Mouse (Mus musculus) kidney, adult 9 months (tissue): Measurements from ENCODE around the gene Tom1l2.

Experiments used
- DNase-seq: peaks from one replicate; pipeline ENCODE4 v3.0.0; 2022

The Tom1l2 gene

DNA sequence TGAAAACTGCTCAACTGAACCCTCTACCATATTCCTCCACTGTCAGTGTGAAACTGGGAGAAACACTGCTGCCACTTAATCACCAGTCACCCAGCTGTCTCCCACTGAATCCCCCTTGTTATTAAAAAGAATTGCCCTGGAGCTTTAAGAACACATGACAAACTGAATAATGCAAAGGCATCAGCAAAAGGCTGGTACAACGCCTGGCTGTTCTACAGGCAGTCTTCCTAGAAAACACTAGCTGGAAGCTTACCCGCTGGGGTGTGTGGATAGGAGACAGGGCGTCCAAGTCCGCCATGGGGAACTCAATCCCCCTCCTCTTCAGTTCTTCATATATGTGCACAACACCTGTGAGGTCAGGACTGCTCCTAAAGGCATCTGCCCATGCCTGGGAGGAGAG is 90.3 kb downstream of the Tom1l2 start:
- no peak for DNase-seq

DNA sequence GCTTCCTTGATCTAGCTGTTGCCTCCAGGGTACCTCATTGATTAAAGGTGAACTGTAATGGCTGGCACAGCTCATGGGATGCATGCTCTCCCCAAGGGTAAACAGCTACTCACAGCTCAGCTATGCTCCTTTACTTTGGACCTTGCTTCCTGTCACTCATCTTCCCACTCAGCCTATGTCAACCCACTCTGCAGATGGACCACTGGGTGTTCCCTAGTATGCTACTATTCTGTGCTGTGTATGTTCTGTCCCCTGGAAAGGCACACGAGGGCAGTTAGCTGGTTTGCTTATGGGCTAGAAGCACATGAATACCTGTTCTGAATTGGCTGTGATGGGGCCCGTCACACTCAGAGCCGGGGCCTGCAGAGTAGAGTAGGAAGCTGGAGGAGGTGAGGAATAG is 92.0 kb downstream of the Tom1l2 start:
- DNase-seq: no peak

- DNase-seq: no peak
These were observed 95.0 kb downstream of the Tom1l2 start for GRCm38 (mm10) chr11:60257696-60258095.

GRCm38 (mm10) chr11:60256713-60257112 is 96.0 kb downstream of the Tom1l2 start:
- no peak for DNase-seq

GRCm38 (mm10) chr11:60256176-60256681 is 96.5 kb downstream of the Tom1l2 start:
- peak; percentile 35 for DNase-seq

- no peak for DNase-seq
These were observed 97.1 kb downstream of the Tom1l2 start for GRCm38 (mm10) chr11:60255639-60256038.

GRCm38 (mm10) chr11:60255181-60255580 is 97.5 kb downstream of the Tom1l2 start:
- DNase-seq: no peak

DNA sequence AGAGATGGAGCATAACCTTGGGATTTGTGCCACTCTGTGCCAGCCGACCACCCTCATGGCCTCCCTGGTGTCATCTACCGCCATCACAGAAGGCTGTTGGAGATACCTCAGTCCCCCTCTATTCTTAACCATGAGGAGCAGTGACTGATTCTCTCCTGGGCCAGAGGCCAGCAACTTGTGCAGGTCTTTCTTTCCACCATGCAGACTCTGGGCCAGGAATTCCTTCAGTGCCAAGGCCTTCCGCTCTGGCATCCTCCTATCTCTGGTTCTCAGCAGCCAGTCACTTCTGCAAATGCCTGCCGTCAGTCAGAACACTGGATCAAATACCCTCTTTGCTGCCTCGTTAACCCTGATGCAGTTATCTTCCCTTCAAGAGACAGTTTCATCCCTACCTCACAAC is 98.4 kb downstream of the Tom1l2 start:
- DNase-seq: no peak

GRCm38 (mm10) chr11:60253546-60253945 is 99.2 kb downstream of the Tom1l2 start:
- no peak for DNase-seq

GRCm38 (mm10) chr11:60250971-60251643 is 101.6 kb downstream of the Tom1l2 start:
- DNase-seq: peak; percentile 69

- no peak for DNase-seq
These were observed 102.8 kb downstream of the Tom1l2 start for GRCm38 (mm10) chr11:60249885-60250284.

DNA sequence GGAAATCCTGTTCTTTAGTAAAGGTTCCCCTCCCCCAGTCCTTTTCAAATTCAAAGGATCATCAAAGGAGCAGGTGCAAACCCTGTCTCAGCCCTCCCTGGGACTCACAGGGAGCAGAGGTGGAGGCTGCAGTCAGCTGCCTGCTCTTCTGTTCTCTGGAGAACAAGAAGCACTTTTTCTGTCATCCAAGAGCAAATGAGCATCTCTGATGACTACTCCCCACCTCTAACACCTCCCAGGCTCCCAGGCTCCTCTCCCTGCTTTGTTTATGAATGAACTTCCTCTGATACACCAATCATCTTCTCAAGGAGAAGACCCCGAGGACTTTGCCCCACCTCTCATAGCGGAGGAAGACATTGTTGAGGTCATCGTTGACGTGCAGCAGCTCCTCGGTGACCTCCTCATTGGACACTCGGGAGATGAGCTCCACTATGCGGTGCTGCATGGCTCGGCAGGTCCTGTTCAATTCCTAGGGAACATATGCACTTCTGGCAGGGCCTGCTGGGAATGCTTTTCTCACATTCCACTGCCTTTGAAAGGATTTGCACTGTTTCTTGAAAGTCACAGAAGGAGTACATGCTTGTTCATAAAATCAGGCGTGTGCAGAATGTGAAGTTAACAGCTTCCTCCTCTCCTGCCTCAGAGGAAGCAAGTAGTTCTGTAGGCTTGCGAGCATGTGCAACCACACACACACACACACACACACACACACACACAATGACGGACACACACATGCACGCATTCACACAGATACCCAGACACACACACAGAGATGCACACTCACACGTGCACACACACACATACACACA is 103.9 kb downstream of the Tom1l2 start:
- DNase-seq: no peak

DNA sequence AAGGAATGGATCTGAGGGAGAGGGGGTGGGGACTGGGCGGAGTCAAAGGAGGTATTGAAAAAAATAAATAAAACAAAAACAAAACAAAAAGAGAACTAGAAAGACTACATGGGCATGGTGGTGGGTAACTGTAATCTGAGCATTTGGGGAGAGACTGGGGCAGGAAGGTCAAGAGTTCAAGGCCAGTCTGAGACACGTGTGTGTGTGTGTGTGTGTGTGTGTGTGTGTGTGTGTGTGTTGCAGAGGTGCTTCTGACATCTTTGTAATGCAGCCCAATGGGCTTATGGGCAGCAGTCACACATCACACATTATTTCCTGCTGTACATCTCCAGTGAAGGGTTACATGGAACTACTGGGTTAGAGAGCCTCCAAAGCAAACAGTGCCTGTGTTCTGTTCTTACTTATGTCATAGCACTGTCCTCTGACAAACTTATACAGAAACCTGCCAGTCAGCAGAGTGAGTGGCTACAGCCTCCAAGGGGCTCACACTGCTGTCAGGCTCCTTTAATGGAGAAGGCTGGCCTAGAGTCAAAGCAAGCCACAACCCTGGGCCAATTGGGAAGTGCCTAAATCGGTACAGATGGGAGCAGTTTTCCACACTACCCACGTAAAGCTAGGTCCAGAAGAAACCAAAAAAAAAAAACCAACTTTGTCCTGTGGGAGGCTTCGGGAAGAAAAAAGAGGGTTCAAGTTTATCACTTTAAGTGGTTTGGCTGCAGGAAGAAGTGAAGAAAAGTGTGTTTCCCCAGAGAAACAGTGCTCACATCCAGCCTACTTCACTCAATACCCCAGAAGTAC is 104.8 kb downstream of the Tom1l2 start:
- no peak for DNase-seq

DNA sequence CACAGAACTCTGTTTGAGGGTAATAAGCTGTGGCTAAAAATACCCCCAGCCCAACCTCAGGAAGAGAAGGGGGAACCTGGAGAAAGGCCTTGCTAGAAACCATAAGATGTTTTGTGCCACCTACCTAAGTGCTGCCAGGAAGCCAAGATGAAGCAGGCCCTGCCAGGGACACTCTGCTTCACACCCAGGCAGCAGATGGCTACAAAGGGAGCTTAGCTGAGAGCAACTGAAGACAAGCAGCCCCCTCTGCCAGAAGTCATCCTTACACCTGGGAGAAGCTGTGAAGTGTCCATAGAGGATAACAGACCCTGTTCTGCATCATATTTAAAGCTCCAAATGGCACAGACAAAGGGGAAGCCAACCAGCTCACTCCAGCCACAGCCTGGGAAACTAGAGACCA is 106.6 kb downstream of the Tom1l2 start:
- DNase-seq: no peak

DNA sequence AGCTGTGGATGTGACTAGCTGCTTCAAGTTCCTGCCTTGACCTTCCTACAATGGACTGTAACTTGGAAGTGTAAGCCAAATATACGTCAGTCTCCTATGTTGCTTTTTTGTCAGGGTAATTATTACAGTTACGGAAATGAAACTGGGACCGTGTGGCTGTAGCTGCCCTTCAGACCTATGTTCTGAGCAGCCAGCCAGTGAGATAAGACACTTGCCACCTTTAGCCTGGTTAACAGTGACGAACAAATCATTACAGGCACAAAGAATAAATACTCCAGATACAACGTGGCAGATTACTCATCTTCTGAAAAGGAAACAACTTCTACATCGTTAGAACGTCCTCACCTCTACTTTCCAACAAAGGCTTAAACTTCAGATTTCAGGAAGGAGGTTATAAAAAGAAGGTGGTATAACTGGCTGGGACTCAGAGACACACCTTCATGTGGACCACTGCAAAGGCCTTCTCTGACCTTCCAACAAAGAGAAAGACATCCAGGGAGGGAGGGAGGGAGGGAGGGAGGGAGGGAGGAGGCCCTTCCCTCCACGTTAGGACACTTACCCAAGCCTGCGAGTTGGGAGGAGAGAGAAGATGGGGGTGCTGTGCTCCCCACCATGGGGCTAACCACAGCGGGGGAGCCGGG is 108.1 kb downstream of the Tom1l2 start:
- DNase-seq: no peak

- DNase-seq: no peak
These were observed 112.2 kb downstream of the Tom1l2 start for GRCm38 (mm10) chr11:60240509-60240908.

GRCm38 (mm10) chr11:60235351-60235750 is 117.4 kb downstream of the Tom1l2 start:
- DNase-seq: no peak

- DNase-seq: no peak
These were observed 119.5 kb downstream of the Tom1l2 start for GRCm38 (mm10) chr11:60233235-60233634.

GRCm38 (mm10) chr11:60232441-60233058 is 120.2 kb downstream of the Tom1l2 start:
- DNase-seq: no peak

DNA sequence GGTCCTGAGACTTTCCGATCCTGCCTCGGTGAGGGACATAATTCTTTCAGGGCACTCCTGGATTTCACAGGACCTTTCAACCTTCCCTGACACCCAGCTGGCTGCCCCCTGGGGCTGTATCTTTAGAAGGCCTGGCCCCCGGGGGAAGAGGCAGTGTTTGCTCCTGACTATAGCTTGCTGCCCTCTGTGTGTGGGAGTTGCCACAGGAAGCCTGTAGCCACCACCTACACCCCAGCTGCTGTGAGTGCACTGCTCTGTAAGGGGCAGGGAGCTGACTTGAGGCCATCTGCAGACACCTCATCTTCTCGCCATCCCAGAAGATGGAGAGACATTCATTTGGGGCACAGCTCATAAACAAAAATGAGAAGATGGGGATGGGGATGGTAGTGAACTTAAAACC is 120.8 kb downstream of the Tom1l2 start:
- no peak for DNase-seq

DNA sequence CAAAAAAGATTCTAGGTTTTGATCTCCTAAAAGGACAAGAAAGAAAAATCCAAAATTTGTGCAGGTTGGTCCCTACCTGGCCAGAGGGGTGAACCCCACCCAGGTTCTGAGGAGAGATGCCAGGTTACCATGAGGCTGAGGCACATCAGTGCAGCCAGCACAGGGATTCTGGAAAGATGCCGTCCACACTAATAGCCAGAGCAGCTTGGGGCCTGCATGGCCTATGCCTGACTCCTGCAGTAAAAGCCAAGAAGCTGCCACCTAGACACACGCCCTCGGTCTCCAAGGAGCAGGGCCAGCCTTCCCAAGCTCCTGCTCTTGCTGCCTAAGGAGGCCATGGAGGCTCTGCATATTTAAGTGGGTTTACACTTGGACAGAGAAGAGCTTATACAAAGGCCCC is 121.4 kb downstream of the Tom1l2 start:
- no peak for DNase-seq

GRCm38 (mm10) chr11:60230512-60230911 is 122.2 kb downstream of the Tom1l2 start:
- DNase-seq: no peak
